Mouse (Mus musculus): ENCODE data around the gene Luc7l2. TPM values are rescaled to one million over a fixed set of nuclear protein-coding genes. Genes with fewer than 3 reads are reported as not detected.

Luc7l2 gene
- polyA plus RNA-seq, 2 experiments = 60.9 to 214 TPM

GRCm38 (mm10) chr6:38550250-38551061, 678 bp upstream of the Luc7l2 start:
- Histone ChIP-seq H3K36me3 (ENCODE audit: control insufficient read depth, insufficient read depth, low read length) (peaks cover 4% of the 10 kb centered on the region), H3K27ac (replicated peaks; ENCODE audit: low read depth, low read length) (peak overlapping the region; percentile 100), H3K9ac (ENCODE audit: low read depth, low read length, severe bottlenecking) (peak overlapping the region; percentile 97), H3K4me1 (ENCODE audit: control insufficient read depth, insufficient read depth, low read length) (peaks cover 10% of the 10 kb centered on the region), H3K27me3 (ENCODE audit: control insufficient read depth, insufficient read depth, low read length) (no peaks in the 10 kb centered on the region), H3K4me3 (replicated peaks; ENCODE audit: low read length) (peak overlapping the region; percentile 72), H3K4me2 (replicated peaks; ENCODE audit: low read depth, low read length, severe bottlenecking) (peak overlapping the region; percentile 63), H3K9me3 (ENCODE audit: control insufficient read depth, low read length) (no peaks in the 10 kb centered on the region)
- no peak for TF ChIP-seq POLR2A (IDR thresholded peaks at IDR 0.05; ENCODE audit: borderline replicate concordance, extremely low read depth, insufficient read depth, insufficient read length)
- DNase-seq (ENCODE audit: low spot score) (peak; percentile 68), ATAC-seq (ENCODE audit: low FRiP score, low read depth) (peak; percentile 3; the same call in 1 of the 2 replicates)
- WGBS = 7% methylated on average over 28 of the region's 28 CpGs

DNA sequence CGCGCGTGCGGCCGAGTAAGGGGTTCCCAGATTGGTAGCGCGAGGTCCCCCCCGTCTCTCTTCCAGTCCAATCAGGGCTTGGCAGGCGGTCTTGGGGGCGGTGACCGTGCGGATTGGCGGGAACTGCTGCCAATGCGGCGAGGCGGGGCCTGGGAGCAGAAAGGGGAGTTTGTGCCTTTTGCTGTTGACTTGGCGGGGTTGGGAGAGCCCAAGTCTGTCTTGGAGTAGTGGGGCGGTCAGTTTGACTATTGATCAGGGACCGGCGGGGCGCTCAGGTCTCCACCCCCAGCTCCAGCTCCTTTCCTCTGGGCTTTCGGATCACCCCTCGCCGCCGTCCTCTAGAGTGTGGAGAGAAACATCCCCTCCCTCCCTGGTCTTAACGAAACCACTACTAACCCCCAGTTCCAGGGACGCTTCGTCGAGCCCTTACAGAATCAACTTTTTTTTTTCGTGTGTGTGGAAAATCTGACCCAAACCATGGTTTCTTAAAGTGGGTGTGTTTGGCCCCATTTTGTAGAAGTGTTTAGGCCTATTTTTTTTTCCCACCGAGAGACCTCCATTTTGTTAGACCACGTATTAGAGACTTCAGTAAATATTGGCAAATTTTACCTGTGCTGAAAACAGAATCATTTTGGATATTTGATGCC, 978 bp downstream of the Luc7l2 start:
- H3K4me1 ChIP-seq (ENCODE audit: control insufficient read depth, insufficient read depth, low read length) = peaks cover 10% of the 10 kb centered on the region
- peak overlapping the region; percentile 97 for H3K9ac ChIP-seq (ENCODE audit: low read depth, low read length, severe bottlenecking)

GRCm38 (mm10) chr6:38552636-38553000, 1.5 kb downstream of the Luc7l2 start:
- Histone ChIP-seq H3K27ac (replicated peaks; ENCODE audit: low read depth, low read length) (peak overlapping the region; percentile 100), H3K27me3 (ENCODE audit: control insufficient read depth, insufficient read depth, low read length) (no peaks in the 10 kb centered on the region), H3K9me3 (ENCODE audit: control insufficient read depth, low read length) (no peaks in the 10 kb centered on the region), H3K4me3 (replicated peaks; ENCODE audit: low read length) (peak overlapping the region; percentile 72), H3K4me1 (ENCODE audit: control insufficient read depth, insufficient read depth, low read length) (peaks cover 10% of the 10 kb centered on the region), H3K4me2 (replicated peaks; ENCODE audit: low read depth, low read length, severe bottlenecking) (peak overlapping the region; percentile 38), H3K9ac (ENCODE audit: low read depth, low read length, severe bottlenecking) (peak overlapping the region; percentile 97), H3K36me3 (ENCODE audit: control insufficient read depth, insufficient read depth, low read length) (peaks cover 9% of the 10 kb centered on the region)
- ATAC-seq (ENCODE audit: low FRiP score, low read depth) = no peak
- WGBS = 16% methylated on average over 5 of the region's 5 CpGs
- TF ChIP-seq POLR2A (IDR thresholded peaks at IDR 0.05; ENCODE audit: borderline replicate concordance, extremely low read depth, insufficient read depth, insufficient read length) = no peak
- DNase-seq (ENCODE audit: low spot score) = no peak

More for the DNA sequence above, 978 bp downstream of the Luc7l2 start:
- peaks cover 9% of the 10 kb centered on the region for H3K36me3 ChIP-seq (ENCODE audit: control insufficient read depth, insufficient read depth, low read length)
- ATAC-seq (ENCODE audit: low FRiP score, low read depth) (peak; percentile 92), DNase-seq (ENCODE audit: low spot score) (peak; percentile 98)
- TF ChIP-seq POLR2A (IDR thresholded peaks at IDR 0.05; ENCODE audit: borderline replicate concordance, extremely low read depth, insufficient read depth, insufficient read length) = no peak
- peak overlapping the region; percentile 100 for H3K27ac ChIP-seq (replicated peaks; ENCODE audit: low read depth, low read length)
- peak overlapping the region; percentile 38 for H3K4me2 ChIP-seq (replicated peaks; ENCODE audit: low read depth, low read length, severe bottlenecking)
- H3K4me3 ChIP-seq (replicated peaks; ENCODE audit: low read length) = peak overlapping the region; percentile 72
- under 1% methylated on average over 31 of the region's 32 CpGs for WGBS
- no peaks in the 10 kb centered on the region for H3K9me3 ChIP-seq (ENCODE audit: control insufficient read depth, low read length)
- no peaks in the 10 kb centered on the region for H3K27me3 ChIP-seq (ENCODE audit: control insufficient read depth, insufficient read depth, low read length)

GRCm38 (mm10) chr6:38576096-38576495, 25.0 kb downstream of the Luc7l2 start:
- 89% methylated on average over 2 of the region's 2 CpGs for WGBS

DNA sequence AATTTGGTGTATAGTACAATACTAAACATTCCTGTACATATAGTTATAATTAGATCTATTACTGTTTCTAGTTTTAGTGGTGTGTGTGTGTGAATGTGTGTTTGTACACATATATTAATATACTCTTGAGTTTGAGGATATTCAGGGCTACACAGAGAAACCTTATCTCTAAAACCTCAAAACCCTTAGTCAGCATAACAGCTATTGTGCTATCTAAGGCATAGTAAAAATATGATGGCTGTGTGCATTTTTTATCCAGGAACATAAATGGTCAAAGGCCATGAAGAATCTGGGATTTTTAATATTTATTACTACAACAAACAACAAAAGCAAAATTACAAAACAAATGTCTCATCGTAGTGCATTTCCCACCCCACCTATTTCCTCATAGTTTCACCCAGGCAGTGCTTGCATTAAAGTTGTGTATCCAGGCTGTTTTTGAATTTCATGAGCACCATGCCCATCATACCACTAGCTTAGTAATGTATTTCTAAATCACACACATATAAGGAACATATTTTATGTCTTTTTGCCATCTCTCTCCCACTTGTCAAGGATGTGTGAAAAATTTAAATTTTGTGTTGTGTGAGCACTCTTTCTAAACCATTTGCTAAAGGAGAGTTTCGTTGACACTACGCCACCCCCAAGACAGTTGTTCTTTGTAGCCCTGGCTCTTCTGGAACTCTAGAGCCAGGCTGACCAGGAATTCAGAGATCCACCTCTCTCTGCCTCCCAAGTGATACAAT, 29.2 kb downstream of the Luc7l2 start:
- TF ChIP-seq POLR2A (IDR thresholded peaks at IDR 0.05; ENCODE audit: borderline replicate concordance, extremely low read depth, insufficient read depth, insufficient read length) = no peak
- peaks cover 52% of the 10 kb centered on the region for H3K36me3 ChIP-seq (ENCODE audit: control insufficient read depth, insufficient read depth, low read length)
- DNase-seq (ENCODE audit: low spot score) (no peak), ATAC-seq (ENCODE audit: low FRiP score, low read depth) (no peak)
- H3K9ac ChIP-seq (ENCODE audit: low read depth, low read length, severe bottlenecking) = no peak overlapping the region
- H3K4me3 ChIP-seq (replicated peaks; ENCODE audit: low read length) = no peak overlapping the region
- 97% methylated on average over 3 of the region's 3 CpGs for WGBS
- no peaks in the 10 kb centered on the region for H3K4me1 ChIP-seq (ENCODE audit: control insufficient read depth, insufficient read depth, low read length)
- H3K9me3 ChIP-seq (ENCODE audit: control insufficient read depth, low read length) = no peaks in the 10 kb centered on the region
- H3K27me3 ChIP-seq (ENCODE audit: control insufficient read depth, insufficient read depth, low read length) = no peaks in the 10 kb centered on the region
- no peak overlapping the region for H3K27ac ChIP-seq (replicated peaks; ENCODE audit: low read depth, low read length)
- no peak overlapping the region for H3K4me2 ChIP-seq (replicated peaks; ENCODE audit: low read depth, low read length, severe bottlenecking)

More at GRCm38 (mm10) chr6:38576096-38576495, 25.0 kb downstream of the Luc7l2 start:
- ATAC-seq (ENCODE audit: low FRiP score, low read depth) = no peak
- TF ChIP-seq POLR2A (IDR thresholded peaks at IDR 0.05; ENCODE audit: borderline replicate concordance, extremely low read depth, insufficient read depth, insufficient read length) = no peak
- Histone ChIP-seq H3K27ac (replicated peaks; ENCODE audit: low read depth, low read length) (no peak overlapping the region), H3K36me3 (ENCODE audit: control insufficient read depth, insufficient read depth, low read length) (peaks cover 54% of the 10 kb centered on the region), H3K9me3 (ENCODE audit: control insufficient read depth, low read length) (no peaks in the 10 kb centered on the region), H3K4me2 (replicated peaks; ENCODE audit: low read depth, low read length, severe bottlenecking) (no peak overlapping the region), H3K4me1 (ENCODE audit: control insufficient read depth, insufficient read depth, low read length) (no peaks in the 10 kb centered on the region), H3K9ac (ENCODE audit: low read depth, low read length, severe bottlenecking) (no peak overlapping the region), H3K27me3 (ENCODE audit: control insufficient read depth, insufficient read depth, low read length) (no peaks in the 10 kb centered on the region), H3K4me3 (replicated peaks; ENCODE audit: low read length) (no peak overlapping the region)
- DNase-seq (ENCODE audit: low spot score) = no peak
